Mouse (Mus musculus): ENCODE results near the gene Hist3h2ba. TPM values are rescaled to one million over a fixed set of nuclear protein-coding genes. Genes with fewer than 3 reads are reported as not detected.

Hist3h2ba gene
- not detected for polyA plus RNA-seq (2014; fragmentation: Illumina TruSeq; extraction: RNeasy Lipid Tissue Mini Kit (QIAGEN cat#74804); ENCODE audit: low read depth, low replicate concordance)

GRCm38 (mm10) chr11:58948542-58949479 is at the start of gene Hist3h2ba:
TSS of gene Hist3h2ba (plus strand) at chr11:58948920.

GRCm38 (mm10) chr11:58903511-58904409 is 45.0 kb upstream of the Hist3h2ba start, which contains the start of gene Zfp39:
TSS of gene Zfp39 (minus strand) at chr11:58904225.

GRCm38 (mm10) chr11:58917745-58918366 is 30.9 kb upstream of the Hist3h2ba start, which contains the start of gene Btnl10:
TSS of gene Btnl10 (plus strand) at chr11:58917908.

GRCm38 (mm10) chr11:58938322-58939087 is 10.2 kb upstream of the Hist3h2ba start, which contains the start of gene Rnf187:
TSS of gene Rnf187 (minus strand) at chr11:58938916.

GRCm38 (mm10) chr11:58954420-58955142 is 5.9 kb downstream of the Hist3h2ba start, which contains the start of the genes Hist3h2a and Trim17:
TSS of gene Hist3h2a (plus strand) at chr11:58954685.
TSS of gene Trim17 (plus strand) at chr11:58954685.

GRCm38 (mm10) chr11:58978027-58978705 is 29.4 kb downstream of the Hist3h2ba start, which contains the start of gene Trim11:
TSS of gene Trim11 (plus strand) at chr11:58978093.

Other genes starting within 250 kb of the Hist3h2ba start
- gene Olfr319, start 249.8 kb upstream of the Hist3h2ba start, polyA plus RNA-seq (2014; fragmentation: Illumina TruSeq; extraction: RNeasy Lipid Tissue Mini Kit (QIAGEN cat#74804); ENCODE audit: low read depth, low replicate concordance): not detected
- not detected for gene Olfr318, start 224.9 kb upstream of the Hist3h2ba start, polyA plus RNA-seq (2014; fragmentation: Illumina TruSeq; extraction: RNeasy Lipid Tissue Mini Kit (QIAGEN cat#74804); ENCODE audit: low read depth, low replicate concordance)
- gene Olfr317, start 209.7 kb upstream of the Hist3h2ba start, polyA plus RNA-seq (2014; fragmentation: Illumina TruSeq; extraction: RNeasy Lipid Tissue Mini Kit (QIAGEN cat#74804); ENCODE audit: low read depth, low replicate concordance): not detected
- gene Olfr316, start 196.2 kb upstream of the Hist3h2ba start, polyA plus RNA-seq (2014; fragmentation: Illumina TruSeq; extraction: RNeasy Lipid Tissue Mini Kit (QIAGEN cat#74804); ENCODE audit: low read depth, low replicate concordance): not detected
- not detected for gene Olfr315, start 175.7 kb upstream of the Hist3h2ba start, polyA plus RNA-seq (2014; fragmentation: Illumina TruSeq; extraction: RNeasy Lipid Tissue Mini Kit (QIAGEN cat#74804); ENCODE audit: low read depth, low replicate concordance)
- not detected for gene Olfr314, start 166.0 kb upstream of the Hist3h2ba start, polyA plus RNA-seq (2014; fragmentation: Illumina TruSeq; extraction: RNeasy Lipid Tissue Mini Kit (QIAGEN cat#74804); ENCODE audit: low read depth, low replicate concordance)
- gene Fam183b, start 147.0 kb upstream of the Hist3h2ba start, polyA plus RNA-seq (2014; fragmentation: Illumina TruSeq; extraction: RNeasy Lipid Tissue Mini Kit (QIAGEN cat#74804); ENCODE audit: low read depth, low replicate concordance): not detected
- gene Olfr313, start 133.9 kb upstream of the Hist3h2ba start, polyA plus RNA-seq (2014; fragmentation: Illumina TruSeq; extraction: RNeasy Lipid Tissue Mini Kit (QIAGEN cat#74804); ENCODE audit: low read depth, low replicate concordance): not detected
- not detected for gene Olfr312, start 119.7 kb upstream of the Hist3h2ba start, polyA plus RNA-seq (2014; fragmentation: Illumina TruSeq; extraction: RNeasy Lipid Tissue Mini Kit (QIAGEN cat#74804); ENCODE audit: low read depth, low replicate concordance)
- not detected for gene Olfr311, start 109.7 kb upstream of the Hist3h2ba start, polyA plus RNA-seq (2014; fragmentation: Illumina TruSeq; extraction: RNeasy Lipid Tissue Mini Kit (QIAGEN cat#74804); ENCODE audit: low read depth, low replicate concordance)
- 2.1 TPM for gene Gm12258, start 101.8 kb upstream of the Hist3h2ba start, polyA plus RNA-seq (2014; fragmentation: Illumina TruSeq; extraction: RNeasy Lipid Tissue Mini Kit (QIAGEN cat#74804); ENCODE audit: low read depth, low replicate concordance)
- gene 2810021J22Rik, start 81.7 kb upstream of the Hist3h2ba start, polyA plus RNA-seq (2014; fragmentation: Illumina TruSeq; extraction: RNeasy Lipid Tissue Mini Kit (QIAGEN cat#74804); ENCODE audit: low read depth, low replicate concordance): 2.7 TPM
- gene Zfp39, start 44.7 kb upstream of the Hist3h2ba start, polyA plus RNA-seq (2014; fragmentation: Illumina TruSeq; extraction: RNeasy Lipid Tissue Mini Kit (QIAGEN cat#74804); ENCODE audit: low read depth, low replicate concordance): 3.8 TPM
- not detected for gene Btnl10, start 31.0 kb upstream of the Hist3h2ba start, polyA plus RNA-seq (2014; fragmentation: Illumina TruSeq; extraction: RNeasy Lipid Tissue Mini Kit (QIAGEN cat#74804); ENCODE audit: low read depth, low replicate concordance)
- 11.6 TPM for gene Rnf187, start 10.0 kb upstream of the Hist3h2ba start, polyA plus RNA-seq (2014; fragmentation: Illumina TruSeq; extraction: RNeasy Lipid Tissue Mini Kit (QIAGEN cat#74804); ENCODE audit: low read depth, low replicate concordance)
- gene Hist3h2a, start 5.8 kb downstream of the Hist3h2ba start, polyA plus RNA-seq (2014; fragmentation: Illumina TruSeq; extraction: RNeasy Lipid Tissue Mini Kit (QIAGEN cat#74804); ENCODE audit: low read depth, low replicate concordance): 2.3 TPM
- not detected for gene Trim17, start 5.8 kb downstream of the Hist3h2ba start, polyA plus RNA-seq (2014; fragmentation: Illumina TruSeq; extraction: RNeasy Lipid Tissue Mini Kit (QIAGEN cat#74804); ENCODE audit: low read depth, low replicate concordance)
- 2.0 TPM for gene Trim11, start 29.2 kb downstream of the Hist3h2ba start, polyA plus RNA-seq (2014; fragmentation: Illumina TruSeq; extraction: RNeasy Lipid Tissue Mini Kit (QIAGEN cat#74804); ENCODE audit: low read depth, low replicate concordance)
- not detected for gene Obscn, start 187.5 kb downstream of the Hist3h2ba start, polyA plus RNA-seq (2014; fragmentation: Illumina TruSeq; extraction: RNeasy Lipid Tissue Mini Kit (QIAGEN cat#74804); ENCODE audit: low read depth, low replicate concordance)
- gene Iba57, start 214.8 kb downstream of the Hist3h2ba start, polyA plus RNA-seq (2014; fragmentation: Illumina TruSeq; extraction: RNeasy Lipid Tissue Mini Kit (QIAGEN cat#74804); ENCODE audit: low read depth, low replicate concordance): 1.1 TPM
- not detected for gene Gjc2, start 234.3 kb downstream of the Hist3h2ba start, polyA plus RNA-seq (2014; fragmentation: Illumina TruSeq; extraction: RNeasy Lipid Tissue Mini Kit (QIAGEN cat#74804); ENCODE audit: low read depth, low replicate concordance)
- gene Guk1, start 243.3 kb downstream of the Hist3h2ba start, polyA plus RNA-seq (2014; fragmentation: Illumina TruSeq; extraction: RNeasy Lipid Tissue Mini Kit (QIAGEN cat#74804); ENCODE audit: low read depth, low replicate concordance): 6.4 TPM

Data from liver, adult 10 weeks (tissue).